Mouse (Mus musculus) right cerebral cortex, postnatal 4 days (tissue): Measurements from ENCODE around the gene Pign.

Experiments used
- DNase-seq: peaks from one replicate; pipeline ENCODE4 v3.0.0-alpha.2; 2022

Gene Pign

DNA sequence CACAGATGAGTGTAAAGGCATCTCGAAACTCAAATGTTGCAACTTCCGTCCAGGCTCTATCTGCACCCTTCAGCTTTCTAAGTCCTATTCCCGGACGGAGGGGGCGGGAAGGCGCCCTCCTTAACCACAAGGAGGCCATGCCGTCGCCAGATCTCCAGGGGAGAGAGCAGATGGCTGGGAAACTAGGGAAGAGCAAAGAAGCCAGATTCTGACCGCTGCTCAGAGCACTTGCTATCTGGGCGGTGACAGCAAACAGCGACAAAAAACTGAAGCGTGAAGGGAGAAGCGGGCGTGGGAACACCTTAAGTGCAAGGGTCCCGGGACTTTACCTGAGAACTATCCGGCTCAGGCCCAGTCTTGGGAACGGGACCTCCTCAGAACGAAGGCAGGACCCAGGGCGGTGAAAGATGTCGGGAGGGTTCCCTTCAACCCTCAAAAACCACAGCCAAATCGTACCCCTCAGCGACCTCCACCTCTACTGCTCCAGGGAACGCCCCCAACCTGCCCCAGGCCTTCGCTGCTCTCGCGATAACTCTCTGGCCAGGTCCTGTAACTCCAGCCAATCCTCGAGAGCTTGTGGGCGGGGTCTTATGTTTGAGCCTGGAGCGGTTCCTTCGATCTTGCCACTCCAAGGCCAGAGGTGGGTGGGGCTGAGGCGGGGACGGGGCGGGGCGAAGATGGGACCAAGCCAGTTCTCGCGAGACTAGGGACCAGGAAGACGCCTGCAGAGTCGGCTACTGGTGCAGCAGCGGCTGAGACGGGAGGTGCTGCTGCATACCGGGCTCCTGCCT, at the start of gene Pign, which contains the start of gene Relch:
Gene Pign (minus strand): TSS at position 507 of the 791 bp plus-strand sequence.
Gene Relch (plus strand): TSS at position 691 of the 791 bp plus-strand sequence.
- DNase-seq: peak; percentile 96

- no peak for DNase-seq
These were observed 49.3 kb upstream of the Pign start for GRCm38 (mm10) chr1:105712822-105713221.

DNA sequence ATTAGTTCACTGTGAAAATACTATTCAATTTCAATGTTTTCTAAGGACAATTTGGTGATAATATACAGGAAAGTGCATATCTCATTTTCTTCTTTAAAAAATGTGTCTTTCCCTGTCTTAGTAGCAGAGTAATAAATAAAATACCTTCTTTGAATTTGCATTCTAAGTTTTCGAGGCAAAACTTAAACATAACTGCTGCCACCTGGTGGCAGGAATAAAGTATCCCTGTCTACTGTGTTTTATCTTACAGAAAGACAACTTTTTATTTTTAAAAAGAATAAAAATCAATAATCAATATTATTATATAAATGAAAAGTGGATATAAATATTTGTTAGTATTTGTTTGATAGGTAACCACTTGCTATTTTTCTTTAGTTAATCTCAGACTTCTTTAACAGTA, 47.8 kb upstream of the Pign start:
- peak; percentile 52 for DNase-seq

DNA sequence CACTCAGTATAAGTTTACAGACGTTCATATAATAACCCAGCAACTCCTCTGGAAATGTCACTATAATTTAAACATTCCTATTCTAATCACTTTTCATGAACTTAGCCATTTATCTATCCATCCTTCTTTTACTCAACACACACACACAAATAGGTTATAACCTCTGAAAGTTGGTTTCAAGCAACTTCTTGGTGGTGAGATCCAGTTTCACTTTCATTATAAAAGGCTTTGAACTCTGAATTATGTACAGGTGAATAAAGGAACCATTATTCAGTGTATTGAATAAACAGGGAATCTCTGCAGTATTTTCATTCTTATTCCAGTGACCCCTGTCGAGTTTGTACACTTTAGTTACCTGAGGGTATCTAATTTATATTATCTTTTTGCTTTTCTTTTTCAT, 45.9 kb upstream of the Pign start:
- DNase-seq: no peak

- no peak for DNase-seq
These were observed 37.6 kb upstream of the Pign start for GRCm38 (mm10) chr1:105700984-105701530.

DNA sequence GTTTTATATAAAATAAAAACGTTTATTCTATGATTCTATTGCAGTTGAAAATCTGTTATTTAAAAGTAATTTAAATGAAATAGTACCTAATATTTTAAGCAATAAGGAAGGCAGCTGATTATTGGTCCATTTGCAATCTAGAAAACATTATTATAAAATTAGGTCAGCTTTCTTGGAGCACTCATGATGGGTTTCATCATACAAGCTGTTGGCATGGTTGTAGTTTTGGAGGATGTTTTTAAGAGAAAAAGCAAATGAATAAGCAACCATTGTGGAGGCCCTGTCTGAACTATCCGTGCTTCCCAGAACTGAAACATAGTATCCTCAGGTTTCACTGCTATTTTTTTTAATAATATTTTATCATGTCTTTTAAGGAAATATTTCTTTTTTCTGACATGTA, 32.1 kb upstream of the Pign start:
- DNase-seq: no peak

DNA sequence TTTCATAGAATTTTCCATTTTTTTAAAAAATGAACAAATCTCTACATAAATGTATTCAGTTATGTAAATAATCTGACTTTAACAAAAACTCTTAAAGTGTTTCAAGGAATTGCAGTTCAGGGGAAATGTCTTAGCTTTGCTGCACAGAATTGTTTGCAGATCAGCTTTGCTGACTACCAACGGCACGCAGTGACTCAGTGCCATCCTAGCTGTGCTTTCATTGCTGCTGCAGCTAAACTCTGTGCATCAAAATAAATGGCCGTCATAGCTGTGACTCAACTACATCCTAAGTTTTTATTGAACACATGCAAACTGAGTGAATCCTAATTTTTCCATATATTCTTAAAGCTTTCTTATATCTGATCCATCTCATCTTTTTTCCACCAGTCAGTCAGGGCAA, 22.0 kb upstream of the Pign start:
- no peak for DNase-seq

- DNase-seq: no peak
These were observed 17.1 kb upstream of the Pign start for GRCm38 (mm10) chr1:105680587-105680986.

DNA sequence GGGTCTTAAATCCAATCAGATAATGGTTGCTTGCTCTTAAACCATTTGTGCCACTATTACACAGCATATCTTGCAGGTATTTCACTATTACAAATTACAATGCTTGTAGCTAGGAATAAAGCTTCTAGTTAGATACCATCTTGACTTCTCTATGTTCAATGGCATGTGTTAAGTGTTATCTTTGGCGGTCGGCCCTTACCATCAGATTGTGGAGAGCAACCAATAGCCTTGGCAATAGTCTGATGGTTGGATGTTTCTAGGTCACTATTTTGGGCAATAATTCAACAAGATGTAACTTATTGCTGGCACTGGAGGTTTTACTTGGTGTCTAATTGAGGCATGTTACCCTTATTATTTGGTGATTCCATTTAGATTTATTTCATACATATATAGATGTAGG, 11.3 kb upstream of the Pign start:
- DNase-seq: no peak

DNA sequence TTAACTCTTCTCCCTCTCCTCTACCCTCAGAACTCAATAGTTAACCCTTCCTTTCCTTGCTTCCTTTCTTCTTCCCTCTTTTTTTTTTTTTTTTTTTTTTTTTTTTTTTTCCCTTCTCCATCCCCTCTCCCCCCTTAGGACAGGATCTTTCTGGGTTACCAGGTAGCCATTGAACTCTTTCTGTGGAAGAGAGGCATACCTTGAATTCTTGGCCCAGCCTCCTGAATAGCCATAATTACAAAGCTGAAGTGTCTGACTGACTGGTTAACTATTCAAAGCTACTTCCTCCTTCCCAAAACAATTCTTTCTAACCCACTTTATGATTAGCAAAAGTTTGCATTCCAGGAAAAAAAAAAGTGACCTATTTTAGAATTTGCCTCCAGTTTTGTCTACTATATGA, 6.2 kb upstream of the Pign start:
- no peak for DNase-seq

- DNase-seq: peak; percentile 38
These were observed 710 bp upstream of the Pign start for GRCm38 (mm10) chr1:105663962-105664812.

- no peak for DNase-seq
These were observed 682 bp downstream of the Pign start for GRCm38 (mm10) chr1:105662820-105663170.

DNA sequence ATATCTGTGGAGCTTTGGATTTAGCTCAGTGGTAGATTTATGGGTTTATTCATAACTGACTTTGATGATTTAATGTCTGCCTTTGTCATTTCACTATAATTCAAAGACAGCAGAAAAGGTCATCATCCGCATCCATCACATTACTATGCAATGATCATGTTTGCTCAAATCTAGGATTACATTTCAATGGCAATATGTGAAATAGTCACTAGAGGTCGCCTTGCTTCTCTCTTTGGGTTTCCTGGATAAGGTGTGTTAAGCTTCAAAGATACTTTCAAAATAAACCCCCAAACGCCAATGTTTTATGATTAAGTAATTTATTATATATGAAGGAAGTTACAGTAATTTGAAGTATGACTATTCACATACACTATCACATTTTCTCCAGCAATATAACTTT, 3.5 kb downstream of the Pign start:
- DNase-seq: no peak

DNA sequence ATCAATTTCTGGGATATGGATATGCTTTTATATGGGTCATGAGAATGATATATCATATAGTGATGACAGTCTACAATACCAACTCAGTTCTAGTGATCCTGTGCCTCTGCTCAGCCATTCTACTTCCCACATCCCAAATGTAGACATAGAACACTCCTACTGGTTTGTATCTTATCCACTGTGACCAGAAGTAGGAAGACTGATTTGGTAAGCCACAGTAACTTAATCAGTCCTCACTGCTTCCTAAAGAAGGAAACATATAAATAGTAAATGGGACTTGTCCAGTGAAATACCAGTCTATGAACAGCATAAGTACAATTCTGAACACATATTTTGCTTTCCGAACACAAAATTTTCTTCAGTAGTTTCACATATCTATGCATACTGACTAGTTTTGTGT, 9.5 kb downstream of the Pign start:
- no peak for DNase-seq

DNA sequence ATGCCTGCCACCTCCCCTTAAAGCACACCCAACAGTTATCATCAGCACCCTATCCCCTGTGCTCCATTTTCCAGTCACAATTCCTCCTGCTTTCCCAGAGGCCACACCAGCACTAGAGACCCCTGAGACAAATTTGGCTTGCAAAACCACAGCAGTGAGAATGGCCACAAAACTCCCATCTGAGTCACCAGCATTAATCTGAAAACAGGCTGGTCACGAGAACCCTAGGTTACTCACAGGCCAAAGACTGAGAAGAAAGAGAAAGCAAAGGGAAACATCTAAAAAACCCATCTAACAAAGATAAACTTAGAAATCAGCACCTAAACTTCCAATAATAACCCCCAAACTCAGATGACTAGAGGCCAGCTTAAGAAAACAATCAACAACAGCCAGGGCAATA, 12.8 kb downstream of the Pign start:
- no peak for DNase-seq

GRCm38 (mm10) chr1:105644093-105644492, 19.4 kb downstream of the Pign start:
- no peak for DNase-seq

DNA sequence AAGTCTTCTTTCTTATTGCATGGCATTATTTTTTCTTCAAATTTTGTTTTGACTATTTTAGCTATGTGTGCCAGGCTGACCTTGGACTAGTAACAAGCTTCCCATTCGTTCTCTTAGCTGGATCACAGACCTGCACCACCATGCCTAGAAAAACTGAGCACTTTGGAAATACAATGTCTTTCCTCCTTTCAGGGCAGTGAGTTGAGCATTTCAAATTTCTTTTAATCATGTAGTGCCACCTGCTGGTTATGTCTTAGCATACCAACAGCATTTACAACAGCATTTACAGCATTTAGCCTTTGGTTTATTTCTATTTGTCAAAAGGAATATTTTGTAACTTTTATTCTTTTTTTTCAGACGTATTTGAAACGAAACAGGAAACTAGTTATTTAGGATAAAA, 33.0 kb downstream of the Pign start:
- no peak for DNase-seq

- no peak for DNase-seq
These were observed 73.8 kb downstream of the Pign start for GRCm38 (mm10) chr1:105589673-105590072.

- DNase-seq: no peak
These were observed 74.8 kb downstream of the Pign start for GRCm38 (mm10) chr1:105588697-105589096.

- DNase-seq: no peak
These were observed 80.7 kb downstream of the Pign start for GRCm38 (mm10) chr1:105582800-105583199.

GRCm38 (mm10) chr1:105580909-105581308, 82.6 kb downstream of the Pign start:
- no peak for DNase-seq

DNA sequence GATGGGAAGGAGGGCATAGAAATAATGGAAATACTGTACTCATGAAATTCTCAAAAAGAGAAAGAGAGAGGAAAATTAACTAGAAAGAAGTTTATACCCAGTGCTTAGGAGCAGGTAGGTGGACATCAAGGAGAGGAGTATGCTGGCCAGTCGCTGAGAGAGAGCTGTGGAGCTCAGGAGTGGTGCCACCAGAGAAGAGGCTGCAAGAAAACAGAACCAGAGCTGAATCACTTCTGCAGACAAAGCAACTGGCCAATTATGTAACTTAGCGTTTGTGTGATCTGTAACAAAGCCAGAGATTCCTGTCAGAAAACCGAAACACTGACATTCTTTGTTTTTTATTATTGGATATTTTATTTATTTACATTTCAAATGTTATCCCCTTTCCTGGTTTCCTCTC, 97.4 kb downstream of the Pign start:
- no peak for DNase-seq

GRCm38 (mm10) chr1:105564289-105564688, 99.2 kb downstream of the Pign start:
- no peak for DNase-seq

GRCm38 (mm10) chr1:105563821-105564220, 99.7 kb downstream of the Pign start:
- no peak for DNase-seq
